Mouse (Mus musculus) CD8-positive naive resting alpha-beta T cell, adult 2 months (primary cell): ENCODE data around the gene Tmod1.

ENCODE experiments used
- DNase-seq, 2 experiments: peaks; one replicate each; pipeline ENCODE4 v3.0.0; 2022; ENCODE audit warnings: low read depth in 2 of 2, low spot score in 2 of 2

The Tmod1 gene

GRCm38 (mm10) chr4:46087852-46088251 is 49.1 kb downstream of the Tmod1 start:
- no peak for DNase-seq

- no peak for DNase-seq
Measured at GRCm38 (mm10) chr4:46089524-46090125, 50.9 kb downstream of the Tmod1 start.

GRCm38 (mm10) chr4:46092429-46093076 is 53.8 kb downstream of the Tmod1 start:
- DNase-seq = no peak

GRCm38 (mm10) chr4:46094916-46095825 is 56.4 kb downstream of the Tmod1 start:
- DNase-seq = no peak

GRCm38 (mm10) chr4:46095826-46096159 is 57.1 kb downstream of the Tmod1 start:
- DNase-seq = no peak

- DNase-seq = no peak
Measured at GRCm38 (mm10) chr4:46096546-46096945, 57.8 kb downstream of the Tmod1 start.

- no peak for DNase-seq
Measured at GRCm38 (mm10) chr4:46097591-46097990, 58.9 kb downstream of the Tmod1 start.

- DNase-seq = no peak
Measured at GRCm38 (mm10) chr4:46099132-46099531, 60.4 kb downstream of the Tmod1 start.

GRCm38 (mm10) chr4:46100539-46100938 is 61.8 kb downstream of the Tmod1 start:
- no peak for DNase-seq

GRCm38 (mm10) chr4:46101211-46101711 is 62.5 kb downstream of the Tmod1 start:
- no peak for DNase-seq

- DNase-seq = no peak
Measured at GRCm38 (mm10) chr4:46102078-46102769, 63.5 kb downstream of the Tmod1 start.

GRCm38 (mm10) chr4:46110084-46110483 is 71.3 kb downstream of the Tmod1 start:
- DNase-seq = no peak

- DNase-seq = no peak
Measured at GRCm38 (mm10) chr4:46111361-46111760, 72.6 kb downstream of the Tmod1 start.

GRCm38 (mm10) chr4:46115308-46115707 is 76.6 kb downstream of the Tmod1 start:
- DNase-seq = no peak

- DNase-seq = no peak
Measured at GRCm38 (mm10) chr4:46116544-46117175, 77.9 kb downstream of the Tmod1 start.

GRCm38 (mm10) chr4:46117536-46117935 is 78.8 kb downstream of the Tmod1 start:
- DNase-seq = no peak

GRCm38 (mm10) chr4:46119514-46120094 is 80.9 kb downstream of the Tmod1 start:
- DNase-seq = no peak

- DNase-seq = no peak
Measured at GRCm38 (mm10) chr4:46120767-46121166, 82.0 kb downstream of the Tmod1 start.

- no peak for DNase-seq
Measured at GRCm38 (mm10) chr4:46123358-46123757, 84.6 kb downstream of the Tmod1 start.

GRCm38 (mm10) chr4:46126541-46126940 is 87.8 kb downstream of the Tmod1 start:
- DNase-seq = peak; percentile 23 to 43
